Mouse (Mus musculus) heart, embryonic 11.5 days (tissue): ENCODE results near the gene Ints13. TPM values are rescaled to one million over a fixed set of nuclear protein-coding genes. Genes with fewer than 3 reads are reported as not detected.
A peak's percentile ranks its signal among the peaks of the same experiment; 100 is the strongest.

Source experiments
- ATAC-seq: fragments of 200-750 bp; cut with Nextera tagmentation; replicated peaks from 2 replicates; pipeline ENCODE4 v1.8.0; 2017; ENCODE audit warnings: moderate library complexity; ENCODE audit not compliant: insufficient number of reproducible peaks, low FRiP score, low TSS enrichment
- H3K27ac ChIP-seq: fragments of 300-500 bp; sonication (generic); 2 replicates; pipeline ENCODE4 v1.5.1; 2014; ENCODE audit warnings: mild to moderate bottlenecking, low read depth, low read length
- H3K27me3 ChIP-seq: fragments of 300-500 bp; sonication (generic); 2 replicates; pipeline ENCODE4 v1.6.1; 2014; ENCODE audit warnings: mild to moderate bottlenecking, low read length, mixed read lengths; ENCODE audit not compliant: control insufficient read depth, insufficient read depth
- H3K36me3 ChIP-seq: fragments of 300-500 bp; sonication (generic); 2 replicates; pipeline ENCODE4 v1.6.1; 2014; ENCODE audit warnings: mild to moderate bottlenecking, low read length, moderate library complexity, mixed read lengths; ENCODE audit not compliant: control insufficient read depth, insufficient read depth
- H3K4me1 ChIP-seq: fragments of 300-500 bp; sonication (generic); 2 replicates; pipeline ENCODE4 v1.6.1; 2014; ENCODE audit warnings: low read length; ENCODE audit not compliant: control insufficient read depth, insufficient read depth
- H3K4me2 ChIP-seq: fragments of 300-500 bp; sonication (generic); 2 replicates; pipeline ENCODE4 v1.6.1; 2014; ENCODE audit warnings: mild to moderate bottlenecking, moderate library complexity
- H3K4me3 ChIP-seq: fragments of 300-500 bp; sonication (generic); 2 replicates; pipeline ENCODE4 v1.5.1; 2014; ENCODE audit warnings: low read depth, low read length
- H3K9ac ChIP-seq: fragments of 300-500 bp; sonication (generic); 2 replicates; pipeline ENCODE4 v1.6.1; 2014; ENCODE audit warnings: mild to moderate bottlenecking, low read depth, low read length, moderate library complexity
- H3K9me3 ChIP-seq: fragments of 300-500 bp; sonication (generic); replicated peaks from 2 replicates; pipeline ENCODE4 v1.6.1; 2016; ENCODE audit warnings: low read length; ENCODE audit not compliant: control insufficient read depth
- WGBS: fragments of 180-500 bp; shearing (Covaris S2); extraction: QIAGEN DNeasy Blood & Tissue Kit; methylation state at CpG from one replicate; pipeline ENCODE4 v1.1.7; 2014; ENCODE audit not compliant: insufficient replicate concordance; 5-methylcytosine and 5-hydroxymethylcytosine counted together
- polyA plus RNA-seq: library from polyadenylated mRNA; unstranded; fragments of >200 nt; fragmentation: Nextera tagmentation; extraction: Ambion mirVana; gene quantifications from 2 replicates; pipeline ENCODE4 v1.2.1, GENCODE M21; 2014

The Ints13 gene
- polyA plus RNA-seq, 1 experiment from 2014 or later = 51.8 TPM

DNA sequence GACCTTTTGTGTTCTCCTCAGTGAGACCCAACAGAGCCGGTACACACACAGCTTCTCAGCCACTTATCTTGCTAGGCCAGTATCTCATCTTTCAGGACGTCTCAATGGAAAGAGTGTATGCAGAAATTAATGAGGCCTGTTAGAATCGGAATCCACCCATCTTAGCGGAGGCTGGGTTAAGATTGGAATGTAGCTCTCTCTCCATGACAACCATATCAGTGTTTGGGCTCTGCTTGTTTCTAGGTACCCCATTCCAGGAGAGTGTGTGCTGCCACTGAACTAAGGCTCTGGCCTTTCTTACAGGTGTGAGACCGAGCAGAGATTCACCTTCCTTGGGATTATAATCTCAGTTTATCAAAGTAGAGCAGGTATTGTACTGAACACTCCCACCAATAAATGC, 63.7 kb downstream of the Ints13 start:
- Histone ChIP-seq H3K9ac (no peak overlapping the region), H3K27ac (peak overlapping the region; percentile 50), H3K4me2 (0 out of 2 replicates have a peak overlapping the region, but pooled peaks have one; percentile 0), H3K4me1 (peaks cover 26% of the 10 kb centered on the region), H3K27me3 (no peaks in the 10 kb centered on the region), H3K9me3 (no peaks in the 10 kb centered on the region), H3K36me3 (no peaks in the 10 kb centered on the region), H3K4me3 (no peak overlapping the region)
- ATAC-seq = no peak
- WGBS = 22% methylated on average over 5 of the region's 5 CpGs

DNA sequence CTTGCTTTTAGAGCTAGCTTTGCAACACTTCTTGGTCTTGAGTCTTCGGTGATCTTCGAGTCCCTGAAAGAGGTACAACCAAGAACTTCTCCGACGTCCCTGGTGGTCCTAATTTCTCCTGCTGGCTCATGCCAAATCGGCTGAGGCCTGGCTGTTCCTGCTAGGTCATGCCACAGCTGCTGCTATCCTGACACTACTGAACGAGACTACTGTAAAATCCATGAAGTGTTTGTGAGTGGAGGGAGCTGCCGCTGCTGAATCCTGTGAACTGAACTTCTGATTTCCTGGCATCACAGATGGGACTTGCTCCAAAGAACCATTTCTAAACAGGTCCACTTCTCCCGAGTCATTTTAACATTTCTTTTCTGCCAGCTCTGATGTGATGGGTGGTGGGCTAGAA, 64.3 kb downstream of the Ints13 start:
- no peak for ATAC-seq
- Histone ChIP-seq H3K4me3 (no peak overlapping the region), H3K27me3 (no peaks in the 10 kb centered on the region), H3K27ac (0 out of 2 replicates have a peak overlapping the region, but pooled peaks have one; percentile 29), H3K4me2 (0 out of 2 replicates have a peak overlapping the region, but pooled peaks have one; percentile 0), H3K9ac (no peak overlapping the region), H3K36me3 (no peaks in the 10 kb centered on the region), H3K4me1 (peaks cover 26% of the 10 kb centered on the region), H3K9me3 (no peaks in the 10 kb centered on the region)
- 71% methylated on average over 8 of the region's 8 CpGs for WGBS

DNA sequence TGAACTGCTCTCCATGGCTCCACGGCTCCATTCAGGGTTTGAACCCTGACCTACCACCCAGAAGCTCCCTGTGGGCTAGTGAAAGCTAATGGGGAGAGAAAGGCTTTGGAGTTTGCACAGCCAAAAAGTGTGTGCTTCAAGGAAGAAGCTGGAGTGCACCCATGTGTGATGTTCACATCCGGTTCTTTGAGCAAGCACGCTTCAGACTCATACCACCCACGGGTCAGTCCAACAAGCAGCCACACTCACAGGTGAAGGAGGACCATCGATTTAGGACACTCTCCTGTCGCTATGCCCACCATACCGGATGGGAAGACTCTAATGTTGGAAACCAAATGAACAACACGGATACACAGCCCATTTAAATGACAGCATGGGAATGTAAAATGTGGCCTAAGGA, 66.1 kb downstream of the Ints13 start:
- Histone ChIP-seq H3K4me1 (peaks cover 26% of the 10 kb centered on the region), H3K27ac (no peak overlapping the region), H3K9ac (no peak overlapping the region), H3K9me3 (no peaks in the 10 kb centered on the region), H3K4me2 (no peak overlapping the region), H3K27me3 (no peaks in the 10 kb centered on the region), H3K4me3 (no peak overlapping the region), H3K36me3 (no peaks in the 10 kb centered on the region)
- no peak for ATAC-seq
- 83% methylated on average over 8 of the region's 8 CpGs for WGBS

DNA sequence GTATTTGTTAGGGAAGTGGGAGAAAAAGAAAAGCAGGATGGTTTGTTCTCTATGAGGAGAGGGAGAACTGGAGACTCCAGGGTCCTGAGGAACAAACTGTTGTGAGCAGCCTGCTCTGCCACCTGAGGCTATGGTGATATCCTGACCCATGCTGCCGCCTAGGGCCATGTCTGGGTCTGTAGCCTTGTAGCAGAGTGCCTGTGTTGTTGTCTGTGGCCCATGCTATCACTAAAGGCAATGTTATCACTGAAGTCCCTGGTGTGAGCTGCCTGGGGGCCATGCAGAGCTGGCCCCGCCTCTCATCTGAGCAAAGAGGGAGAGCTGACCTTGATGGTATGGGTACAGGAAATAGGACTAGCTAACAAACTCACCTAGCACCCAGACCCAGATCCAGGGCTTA, 67.7 kb downstream of the Ints13 start:
- Histone ChIP-seq H3K9me3 (no peaks in the 10 kb centered on the region), H3K4me2 (no peak overlapping the region), H3K27me3 (no peaks in the 10 kb centered on the region), H3K9ac (no peak overlapping the region), H3K36me3 (no peaks in the 10 kb centered on the region), H3K4me3 (no peak overlapping the region), H3K27ac (no peak overlapping the region), H3K4me1 (peaks cover 24% of the 10 kb centered on the region)
- WGBS = 31% methylated on average over 2 of the region's 2 CpGs
- no peak for ATAC-seq

DNA sequence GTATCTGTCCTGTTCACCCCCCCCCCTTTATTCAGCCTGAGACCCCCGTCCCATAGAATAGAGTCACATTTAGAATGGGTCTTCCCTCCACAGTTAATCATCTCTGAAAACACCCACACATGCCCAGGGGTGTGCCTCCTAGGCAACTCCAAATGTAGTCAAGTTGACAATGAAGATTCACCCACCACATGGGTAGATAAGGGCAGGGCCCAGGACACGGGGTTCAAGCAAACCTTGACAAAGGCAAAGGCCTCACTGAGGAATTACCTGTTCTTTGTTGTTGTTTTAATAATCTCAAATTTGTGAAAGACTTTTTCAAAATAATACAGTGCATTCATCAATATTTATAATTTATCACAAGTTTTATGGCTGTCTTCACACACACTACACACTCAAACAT, 73.2 kb downstream of the Ints13 start:
- Histone ChIP-seq H3K36me3 (no peaks in the 10 kb centered on the region), H3K27me3 (no peaks in the 10 kb centered on the region), H3K27ac (no peak overlapping the region), H3K4me3 (no peak overlapping the region), H3K9me3 (no peaks in the 10 kb centered on the region), H3K4me1 (peaks cover 12% of the 10 kb centered on the region; the same call in 1 of the 2 replicates), H3K4me2 (no peak overlapping the region), H3K9ac (no peak overlapping the region)
- no peak for ATAC-seq
- 74% methylated on average over 2 of the region's 2 CpGs for WGBS

DNA sequence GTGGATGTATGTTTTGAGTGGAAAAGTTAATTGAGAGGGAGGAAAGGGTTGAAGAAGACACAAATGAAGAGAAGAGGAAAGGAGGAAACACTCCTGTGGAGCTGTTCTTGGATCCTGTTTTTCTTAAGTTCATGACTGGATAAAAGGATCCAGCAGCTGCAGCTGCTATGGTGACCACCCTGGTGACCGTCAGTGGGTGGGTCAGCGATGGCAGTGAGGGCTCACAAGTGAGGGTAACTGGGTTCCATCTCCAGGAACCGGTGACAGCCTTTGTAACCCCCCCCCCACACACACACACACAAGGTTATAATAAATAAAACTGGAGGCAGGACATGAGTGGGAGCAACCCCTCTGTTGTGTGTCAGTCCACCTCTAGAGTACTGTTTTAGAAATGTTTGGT, 74.8 kb downstream of the Ints13 start:
- ATAC-seq = no peak
- H3K9me3 ChIP-seq = no peaks in the 10 kb centered on the region
- no peaks in the 10 kb centered on the region for H3K27me3 ChIP-seq
- H3K4me3 ChIP-seq = peak overlapping the region; percentile 77
- peak overlapping the region; percentile 84; the same call in 1 of the 2 replicates for H3K27ac ChIP-seq
- H3K4me1 ChIP-seq = peaks cover 12% of the 10 kb centered on the region; the same call in 1 of the 2 replicates
- peak overlapping the region; percentile 97 for H3K4me2 ChIP-seq
- WGBS = 49% methylated on average over 3 of the region's 3 CpGs
- peak overlapping the region; percentile 82 for H3K9ac ChIP-seq
- H3K36me3 ChIP-seq = no peaks in the 10 kb centered on the region

DNA sequence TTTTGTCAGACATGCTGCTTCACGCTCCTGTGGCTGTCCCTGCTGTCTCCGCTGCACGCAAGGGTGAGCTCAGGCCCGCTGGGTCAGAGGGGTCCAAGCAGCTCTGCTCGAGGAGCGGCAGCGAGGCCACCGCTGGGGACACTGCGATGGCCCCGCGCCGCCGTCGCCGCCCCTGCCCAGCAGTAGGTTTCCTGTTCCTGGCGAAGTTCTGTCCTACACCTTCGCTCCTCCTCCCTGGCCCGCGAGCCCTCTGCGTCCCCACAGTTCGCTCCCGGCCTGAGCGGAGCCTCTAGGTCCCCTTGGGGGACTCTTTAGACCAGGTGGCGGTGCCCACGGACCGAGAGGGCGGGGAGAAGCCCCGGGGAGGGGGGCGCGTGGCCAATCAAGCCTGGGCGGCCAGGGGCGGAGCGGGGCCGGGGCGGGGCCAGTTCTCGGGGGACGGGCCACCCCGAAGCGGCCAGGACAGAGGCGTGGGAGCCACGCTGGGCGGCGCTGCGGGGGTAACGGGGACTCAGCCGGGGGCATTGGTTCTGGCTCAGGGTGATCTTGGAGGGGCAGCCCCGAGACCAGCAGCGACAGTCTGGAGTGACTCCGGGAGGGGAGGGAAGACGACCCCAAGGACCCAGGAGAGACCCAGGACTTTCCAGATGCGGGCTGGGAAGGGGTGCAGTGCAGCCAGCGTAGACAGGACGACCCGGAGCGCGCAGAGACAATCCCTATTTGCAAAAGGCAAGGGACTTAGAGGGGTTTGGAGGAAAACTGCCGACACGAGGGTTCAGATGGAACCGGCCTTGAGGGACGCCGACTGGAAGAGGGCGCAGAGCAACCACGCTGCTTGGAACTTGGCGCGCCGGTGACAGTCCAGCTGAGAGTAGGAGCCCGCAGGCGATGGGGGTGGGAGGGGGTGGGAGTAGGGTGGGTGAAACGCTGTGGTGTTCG, 75.5 kb downstream of the Ints13 start, which contains the start of gene Itpr2:
TSS of gene Itpr2 (minus strand) at position 358 of the 939 bp plus-strand sequence.
- peak within 1 kb of the TSS; percentile 82 for H3K9ac ChIP-seq
- no peaks in the 10 kb centered on the region for H3K27me3 ChIP-seq
- H3K4me2 ChIP-seq = peak within 1 kb of the TSS; percentile 97
- WGBS = 1% methylated on average over 65 of the region's 70 CpGs
- H3K4me3 ChIP-seq = peak within 1 kb of the TSS; percentile 77
- H3K36me3 ChIP-seq = no peaks in the 10 kb centered on the region
- peak within 1 kb of the TSS; percentile 84 for H3K27ac ChIP-seq
- no peaks in the 10 kb centered on the region for H3K9me3 ChIP-seq
- peak; percentile 95 for ATAC-seq
- peaks cover 12% of the 10 kb centered on the region; the same call in 1 of the 2 replicates for H3K4me1 ChIP-seq

DNA sequence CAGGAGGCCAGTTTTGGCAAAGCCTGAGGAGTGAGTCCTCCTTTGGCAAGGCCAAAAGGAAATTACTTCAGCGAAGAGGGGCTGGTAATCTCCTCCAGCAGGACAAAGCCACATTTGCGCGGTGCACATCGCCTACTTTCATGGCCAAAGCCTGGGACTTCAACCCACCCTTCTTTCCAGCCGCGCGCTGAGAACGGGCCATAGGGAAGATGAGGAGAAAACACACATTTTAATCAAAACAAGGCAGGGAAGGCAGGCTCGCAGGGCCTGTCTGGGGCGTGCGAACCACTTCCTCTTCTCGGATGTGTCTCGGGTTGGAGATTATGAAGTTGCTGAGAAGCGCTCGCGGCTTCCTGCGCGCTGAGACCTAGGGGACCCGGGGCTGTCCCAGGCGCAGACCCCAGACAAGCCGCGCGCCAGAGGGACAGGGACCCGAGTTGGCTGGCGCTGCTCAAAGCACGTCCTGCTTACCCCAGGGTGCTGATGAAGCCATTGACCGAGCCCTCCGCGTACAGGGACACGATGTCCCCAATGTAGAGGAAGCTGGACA, 76.2 kb downstream of the Ints13 start:
- Histone ChIP-seq H3K9me3 (no peaks in the 10 kb centered on the region), H3K36me3 (no peaks in the 10 kb centered on the region), H3K27ac (peak overlapping the region; percentile 84), H3K4me3 (peak overlapping the region; percentile 77), H3K9ac (peak overlapping the region; percentile 82), H3K4me1 (peaks cover 12% of the 10 kb centered on the region; the same call in 1 of the 2 replicates), H3K4me2 (peak overlapping the region; percentile 97), H3K27me3 (no peaks in the 10 kb centered on the region)
- 2% methylated on average over 30 of the region's 30 CpGs for WGBS
- ATAC-seq = peak; percentile 51; the same call in 1 of the 2 replicates
